Mouse (Mus musculus): ENCODE data around the gene Chuk.
A peak's percentile ranks its signal among the peaks of the same experiment; 100 is the strongest.

Gene Chuk

GRCm38 (mm10) chr19:44107661-44108521 lies 611 bp upstream of the Chuk start:
- DNase-seq (ENCODE audit: low spot score in 2 of 2) = no peak

- DNase-seq (ENCODE audit: low spot score in 2 of 2) = no peak
Observed at GRCm38 (mm10) chr19:44104393-44104792, 2.9 kb downstream of the Chuk start.

GRCm38 (mm10) chr19:44103001-44103400 lies 4.3 kb downstream of the Chuk start:
- DNase-seq (ENCODE audit: low spot score in 2 of 2) = no peak

DNA sequence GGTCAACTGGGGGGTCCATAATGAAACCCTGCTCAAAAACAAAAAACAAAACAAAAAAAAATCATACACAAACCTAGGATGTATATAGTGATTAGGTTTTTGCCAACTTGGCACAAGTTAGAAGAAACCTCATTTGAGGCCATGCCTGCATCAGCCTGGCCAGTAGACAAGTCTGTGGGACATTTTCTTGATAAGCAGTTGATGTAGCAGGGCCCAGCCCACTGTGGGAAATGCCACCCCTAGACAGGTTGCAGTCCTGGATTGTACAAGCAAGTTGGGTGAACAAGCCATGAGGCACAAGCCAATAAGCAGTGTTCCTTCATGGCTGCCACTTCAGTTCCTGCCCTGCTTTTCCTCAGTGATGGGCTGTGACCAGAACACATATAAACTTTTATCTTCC lies 6.4 kb downstream of the Chuk start:
- DNase-seq (ENCODE audit: low spot score in 2 of 2) = no peak

GRCm38 (mm10) chr19:44086278-44086677 lies 21.0 kb downstream of the Chuk start:
- DNase-seq (ENCODE audit: low spot score in 2 of 2) = no peak

DNA sequence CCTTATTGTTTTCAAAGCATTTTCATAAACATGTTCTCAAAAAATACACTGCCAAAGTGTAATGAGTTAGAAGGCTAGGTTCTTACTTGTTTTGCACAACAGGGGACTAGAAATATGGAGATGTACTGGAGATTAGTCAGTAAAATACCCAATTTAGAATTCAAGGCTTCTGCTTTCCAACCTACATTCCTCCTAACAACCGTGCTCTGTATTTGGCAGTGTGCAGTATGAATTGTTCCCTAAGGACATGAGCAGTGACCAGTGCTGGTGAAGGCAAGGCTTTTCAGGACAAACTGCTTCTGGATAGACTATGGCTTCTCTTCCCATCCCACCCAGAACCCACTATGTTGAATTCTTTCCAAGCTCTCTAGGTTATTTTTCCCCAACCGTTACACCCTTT lies 26.4 kb downstream of the Chuk start:
- no peak for DNase-seq (ENCODE audit: low spot score in 2 of 2)

GRCm38 (mm10) chr19:44080023-44080422 lies 27.3 kb downstream of the Chuk start:
- DNase-seq (ENCODE audit: low spot score in 2 of 2) = no peak

DNA sequence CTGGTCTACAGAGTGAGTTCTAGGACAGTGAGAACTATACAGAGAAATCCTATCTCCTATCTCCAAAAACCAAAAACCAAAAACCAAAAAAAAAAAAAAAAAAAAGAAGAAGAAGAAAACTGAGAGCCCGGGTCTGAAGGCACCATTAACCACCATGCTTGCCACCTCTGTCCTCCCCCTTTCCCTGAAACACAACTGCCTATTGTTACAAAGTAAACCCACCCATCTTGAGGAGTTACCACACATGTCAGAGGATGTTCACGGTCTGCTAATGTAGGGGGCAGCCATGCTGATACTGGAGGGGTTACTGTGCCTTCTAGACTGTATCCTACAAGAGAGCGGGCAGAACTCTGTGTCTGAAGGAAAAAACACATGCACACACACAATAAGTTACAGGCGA lies 30.3 kb downstream of the Chuk start:
- no peak for DNase-seq (ENCODE audit: low spot score in 2 of 2)

DNA sequence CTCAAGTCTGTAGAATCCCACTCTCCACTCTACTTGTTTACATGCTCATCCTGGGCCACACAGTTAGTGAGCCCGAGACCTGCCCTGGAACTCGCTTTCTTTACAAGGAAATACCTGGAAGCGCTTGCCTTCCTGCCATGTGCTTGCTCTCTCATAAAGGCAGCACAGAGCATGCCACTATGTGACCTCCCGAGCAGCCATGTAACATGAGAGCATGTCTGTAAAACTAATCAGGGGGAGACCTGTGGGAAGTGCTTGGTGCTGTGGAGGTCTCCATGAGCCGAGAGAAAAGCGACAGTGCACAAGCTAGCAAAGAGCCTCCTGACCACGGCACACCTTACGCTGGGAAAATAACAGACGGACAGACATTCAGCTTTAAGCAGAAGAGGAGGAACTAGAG lies 30.8 kb downstream of the Chuk start:
- no peak for DNase-seq (ENCODE audit: low spot score in 2 of 2)

- DNase-seq (ENCODE audit: low spot score in 2 of 2) = no peak
Observed at GRCm38 (mm10) chr19:44074986-44075385, 32.3 kb downstream of the Chuk start.

- DNase-seq (ENCODE audit: low spot score in 2 of 2) = no peak
Observed at GRCm38 (mm10) chr19:44071166-44071565, 36.1 kb downstream of the Chuk start.

- no peak for DNase-seq (ENCODE audit: low spot score in 2 of 2)
Observed at GRCm38 (mm10) chr19:44069914-44070232, 37.4 kb downstream of the Chuk start.

DNA sequence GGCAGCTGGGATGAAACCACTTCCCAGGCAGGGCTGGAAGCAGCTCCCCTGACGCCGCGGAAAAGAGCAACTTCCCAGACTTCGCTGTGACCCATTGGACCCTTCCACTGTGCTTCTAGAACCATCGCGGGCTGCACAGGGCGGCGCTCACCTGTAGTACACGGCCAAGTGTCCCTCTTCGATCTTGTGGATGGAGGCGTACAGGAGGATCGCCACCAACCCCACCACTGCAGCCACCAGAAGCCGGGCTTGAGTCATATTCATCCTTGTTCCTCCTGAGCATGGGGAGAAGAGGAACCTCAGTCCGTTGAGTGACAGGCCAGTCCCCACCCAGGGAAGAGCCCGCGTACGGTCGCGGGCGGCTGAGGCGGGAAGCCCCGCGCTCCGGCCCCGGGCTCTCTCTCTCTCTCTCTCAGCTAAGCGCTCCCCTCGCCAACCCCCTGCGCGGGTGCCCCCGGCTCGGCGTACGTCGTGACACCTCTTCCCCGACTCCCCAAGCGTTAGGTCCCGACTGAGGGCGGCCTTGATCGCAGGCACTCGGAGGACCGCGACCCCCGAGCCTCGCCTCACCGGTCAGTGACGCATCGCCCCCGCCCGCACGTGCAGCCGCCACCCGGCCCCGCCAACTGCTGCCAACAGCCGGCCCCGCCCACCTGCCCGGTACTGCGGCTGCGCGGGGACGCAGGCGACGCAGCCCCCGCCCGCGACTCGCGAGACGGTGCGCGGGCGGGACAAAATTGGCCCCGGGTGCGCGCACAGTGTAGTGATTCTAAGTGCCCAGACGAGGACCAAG lies 38.0 kb downstream of the Chuk start, which contains the start of gene Erlin1:
Gene Erlin1, minus strand, starts transcription at position 665 of the 793 bp plus-strand sequence.
- peak; percentile 80 to 86 for DNase-seq (ENCODE audit: low spot score in 2 of 2)

GRCm38 (mm10) chr19:44068232-44068631 lies 39.0 kb downstream of the Chuk start:
- DNase-seq (ENCODE audit: low spot score in 2 of 2) = no peak

DNA sequence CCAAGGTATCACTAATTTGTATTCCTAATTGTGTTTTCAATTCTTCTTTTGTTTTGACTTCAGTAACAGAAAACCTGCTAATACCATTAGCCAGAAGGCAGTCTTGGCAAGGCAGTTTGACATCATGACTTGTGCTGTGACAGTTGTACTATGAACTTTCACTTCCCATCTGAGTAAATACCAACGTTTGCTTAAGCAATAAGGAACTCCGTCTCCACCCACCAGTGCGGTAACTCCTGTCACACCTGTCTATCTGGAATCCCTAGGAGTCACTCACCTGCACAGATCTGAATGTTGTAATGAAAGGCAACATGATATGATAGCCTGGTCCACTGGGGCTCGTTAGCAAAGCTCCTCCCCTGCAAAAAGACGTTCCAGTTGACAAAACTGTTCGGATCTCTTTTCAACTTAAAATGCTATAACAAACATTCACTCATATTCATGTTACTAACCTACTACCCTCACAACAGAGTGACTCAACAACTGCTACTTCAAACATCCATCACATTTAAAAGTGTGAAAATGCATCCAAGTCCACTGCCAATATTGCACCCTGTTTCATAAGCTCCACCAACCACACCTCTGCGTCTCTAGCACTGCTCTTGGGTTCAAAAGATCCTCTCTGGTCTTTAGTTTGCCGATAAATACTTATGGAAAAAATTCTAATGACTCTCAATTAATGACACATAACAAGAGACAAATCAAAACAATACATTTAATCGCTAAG lies 39.8 kb downstream of the Chuk start:
- no peak for DNase-seq (ENCODE audit: low spot score in 2 of 2)

DNA sequence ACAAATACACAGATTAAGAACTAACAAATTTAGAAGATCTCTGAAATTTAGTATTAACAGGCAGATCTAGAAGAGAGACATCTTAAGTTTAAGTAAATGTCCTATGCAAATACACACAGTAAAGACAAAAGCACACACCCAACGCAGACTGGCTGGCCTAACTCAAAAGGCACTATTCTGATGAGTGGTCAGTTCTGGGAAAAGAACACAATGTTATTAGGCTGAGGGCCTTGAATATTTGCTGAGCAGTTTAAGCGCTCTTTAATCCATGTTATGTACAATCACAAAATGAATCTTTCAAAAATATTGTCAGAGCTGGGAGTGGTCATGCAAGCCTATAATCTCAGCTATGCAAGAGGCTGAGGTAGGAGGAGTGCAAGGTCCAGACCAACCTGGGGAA lies 42.5 kb downstream of the Chuk start:
- DNase-seq (ENCODE audit: low spot score in 2 of 2) = no peak

GRCm38 (mm10) chr19:44063773-44064172 lies 43.5 kb downstream of the Chuk start:
- DNase-seq (ENCODE audit: low spot score in 2 of 2) = no peak

DNA sequence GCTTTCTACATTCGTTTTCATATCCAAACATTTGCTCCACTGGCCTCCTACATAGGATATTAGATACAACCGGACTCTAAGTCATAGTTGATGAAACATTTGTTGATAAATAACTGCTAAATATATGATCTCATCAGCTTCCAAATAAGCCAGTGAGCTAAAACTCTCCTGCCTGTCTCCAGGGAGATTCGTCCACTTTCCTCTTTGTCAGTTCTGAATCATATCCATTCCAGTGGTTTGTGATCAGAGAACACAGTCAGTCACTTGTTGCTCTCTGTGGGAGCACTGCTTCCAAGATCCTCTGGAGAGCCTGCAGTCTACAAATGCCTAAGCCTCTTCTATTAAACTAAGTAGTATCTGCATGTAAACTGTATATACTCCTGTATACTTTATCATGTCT lies 47.1 kb downstream of the Chuk start:
- no peak for DNase-seq (ENCODE audit: low spot score in 2 of 2)

DNA sequence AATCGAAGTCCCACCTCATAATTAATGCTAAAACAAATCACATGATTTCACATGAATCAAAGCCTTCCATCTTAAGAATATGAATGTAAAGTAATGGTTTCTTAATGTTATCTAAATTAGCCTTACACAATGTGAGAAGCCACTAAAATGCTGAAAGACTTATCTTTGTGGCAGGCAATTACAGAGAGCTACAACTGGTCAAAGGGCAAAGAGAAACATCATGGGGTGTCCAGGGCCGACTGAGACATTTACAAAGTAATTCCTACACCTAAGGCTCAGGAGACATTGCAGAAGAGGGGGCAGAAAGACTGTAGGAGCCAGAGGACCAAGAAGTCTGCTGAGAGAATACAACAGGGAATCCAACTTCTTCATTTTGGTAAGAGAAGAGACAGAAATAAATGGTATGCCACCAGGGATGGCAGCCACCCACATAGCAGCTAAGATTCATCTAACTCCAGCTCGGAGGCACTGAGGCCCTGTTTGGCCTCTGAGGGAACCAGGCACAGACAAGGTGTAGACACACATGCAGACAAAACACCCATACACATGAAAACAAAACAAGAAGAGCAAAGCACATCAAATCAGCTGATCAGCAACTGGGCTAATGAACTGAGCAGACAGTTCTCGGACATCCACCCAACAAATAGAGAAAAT lies 52.0 kb downstream of the Chuk start:
- no peak for DNase-seq (ENCODE audit: low spot score in 2 of 2)

DNA sequence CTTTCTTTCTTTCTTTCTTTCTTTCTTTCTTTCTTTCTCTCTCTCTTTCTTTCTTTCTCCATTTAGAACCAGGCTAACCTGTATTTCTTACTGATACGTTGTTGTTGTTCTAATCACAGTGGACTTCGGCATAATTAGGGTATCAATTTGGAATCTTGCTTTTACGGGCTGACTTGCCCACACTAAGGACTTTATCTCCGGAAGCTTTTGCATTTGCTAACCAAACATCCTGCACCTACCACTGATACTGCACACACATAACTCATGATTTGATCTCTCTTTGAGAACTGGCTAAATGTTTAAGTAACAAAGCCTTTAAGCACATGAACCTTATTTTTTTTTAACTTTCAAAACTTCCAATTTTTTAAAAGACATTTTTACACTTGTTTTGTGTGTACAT lies 56.9 kb downstream of the Chuk start:
- DNase-seq (ENCODE audit: low spot score in 2 of 2) = no peak

- DNase-seq (ENCODE audit: low spot score in 2 of 2) = no peak
Observed at GRCm38 (mm10) chr19:44049282-44049681, 58.0 kb downstream of the Chuk start.

DNA sequence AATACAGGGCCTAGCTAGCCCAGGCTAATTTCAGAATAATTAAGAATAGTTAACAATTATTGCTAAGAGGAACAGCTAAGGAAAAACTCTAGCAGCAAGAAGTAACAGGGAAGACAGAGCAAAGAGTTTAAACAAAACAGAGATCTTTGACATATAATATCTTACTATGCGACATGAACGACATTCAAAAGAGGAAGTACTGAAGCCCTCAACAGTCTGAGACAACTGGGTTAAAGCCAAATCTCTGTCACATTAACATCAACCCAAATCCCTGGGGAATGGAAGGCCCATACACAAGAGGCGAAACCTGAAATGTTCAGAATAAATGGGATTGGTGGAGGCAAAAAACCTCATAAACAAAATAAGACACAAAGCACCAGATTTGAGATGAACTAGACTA lies 61.4 kb downstream of the Chuk start:
- no peak for DNase-seq (ENCODE audit: low spot score in 2 of 2)
